Mouse (Mus musculus) small intestine, adult 2 months (tissue): ENCODE data around the gene Jade2.

Experiments used
- CTCF ChIP-seq: fragments of 200-500 bp; IDR thresholded peaks from 2 replicates; pipeline ENCODE4 v1.5.1; 2012; ENCODE audit warnings: low read depth, mild to moderate bottlenecking, control low read depth, inconsistent platforms, low read length, moderate library complexity, mixed read lengths; ENCODE audit not compliant: insufficient replicate concordance, insufficient read length; ENCODE audit errors: extremely low read depth
- POLR2A ChIP-seq: fragments of 200-500 bp; IDR thresholded peaks from 2 replicates; pipeline ENCODE4 v1.6.1; 2012; ENCODE audit warnings: low read depth, mild to moderate bottlenecking, control low read depth, inconsistent platforms, low read length, moderate library complexity

GRCm38 (mm10) chr11:51845981-51846883 is 11.2 kb downstream of the Jade2 start:
- TF ChIP-seq CTCF: no peak
- TF ChIP-seq POLR2A: no peak
